Mouse (Mus musculus) small intestine, adult 2 months (tissue): ENCODE data around the gene Mtif3. TPM values are rescaled to one million over a fixed set of nuclear protein-coding genes. Genes with fewer than 3 reads are reported as not detected.

ENCODE experiments used
- H3K27ac ChIP-seq: fragments of 200-500 bp; 2 replicates; pipeline ENCODE4 v1.5.1; 2012; ENCODE audit warnings: low read depth, low read length, control low read depth, inconsistent platforms; ENCODE audit not compliant: insufficient read depth
- H3K27me3 ChIP-seq: fragments of 200-500 bp; 2 replicates; pipeline ENCODE4 v1.6.1; 2012; ENCODE audit warnings: mild to moderate bottlenecking, moderate library complexity, low read length, inconsistent platforms; ENCODE audit not compliant: control insufficient read depth, insufficient read depth
- H3K36me3 ChIP-seq: fragments of 200-500 bp; 2 replicates; pipeline ENCODE4 v1.6.1; 2012; ENCODE audit warnings: mild to moderate bottlenecking, low read length, control low read depth, inconsistent platforms; ENCODE audit not compliant: control insufficient read depth, insufficient read depth
- H3K4me1 ChIP-seq: fragments of 200-500 bp; 2 replicates; pipeline ENCODE4 v1.6.1; 2012; ENCODE audit warnings: low read length, inconsistent platforms, mixed read lengths; ENCODE audit not compliant: control insufficient read depth, insufficient read depth, insufficient read length
- H3K4me3 ChIP-seq: fragments of 200-500 bp; 2 replicates; pipeline ENCODE4 v1.5.1; 2012; ENCODE audit warnings: low read depth, mild to moderate bottlenecking, control low read depth, inconsistent platforms, low read length, moderate library complexity
- CTCF ChIP-seq: fragments of 200-500 bp; IDR thresholded peaks from 2 replicates; pipeline ENCODE4 v1.5.1; 2012; ENCODE audit warnings: low read depth, mild to moderate bottlenecking, control low read depth, inconsistent platforms, low read length, moderate library complexity, mixed read lengths; ENCODE audit not compliant: insufficient replicate concordance, insufficient read length; ENCODE audit errors: extremely low read depth
- POLR2A ChIP-seq: fragments of 200-500 bp; IDR thresholded peaks from 2 replicates; pipeline ENCODE4 v1.6.1; 2012; ENCODE audit warnings: low read depth, mild to moderate bottlenecking, control low read depth, inconsistent platforms, low read length, moderate library complexity
- WGBS: fragments of 180-500 bp; shearing (Covaris S2); methylation state at CpG from one replicate; pipeline ENCODE4 v1.1.7; 2018; 5-methylcytosine and 5-hydroxymethylcytosine counted together
- polyA plus RNA-seq: library from polyadenylated mRNA; depleted of rRNA; stranded (reverse); fragments of >200 nt; gene quantifications from 2 replicates; pipeline ENCODE4 v1.2.3, GENCODE M21; 2012

Gene Mtif3
- polyA plus RNA-seq, 1 experiment: 13.1 TPM

GRCm38 (mm10) chr5:146993509-146993908 is 29.9 kb upstream of the Mtif3 start:
- TF ChIP-seq POLR2A (no peak), CTCF (no peak)
- Histone ChIP-seq H3K36me3 (no peaks in the 10 kb centered on the region), H3K27me3 (no peaks in the 10 kb centered on the region), H3K27ac (no peak overlapping the region), H3K4me3 (no peak overlapping the region), H3K4me1 (no peaks in the 10 kb centered on the region)
- WGBS: 57% methylated on average over 8 of the region's 8 CpGs

GRCm38 (mm10) chr5:146989051-146989450 is 25.5 kb upstream of the Mtif3 start:
- Histone ChIP-seq H3K27ac (no peak overlapping the region), H3K27me3 (no peaks in the 10 kb centered on the region; the same call in 1 of the 2 replicates), H3K4me3 (no peak overlapping the region), H3K36me3 (no peaks in the 10 kb centered on the region), H3K4me1 (no peaks in the 10 kb centered on the region)
- TF ChIP-seq POLR2A (no peak), CTCF (no peak)
- WGBS: 67% methylated on average over 5 of the region's 5 CpGs

GRCm38 (mm10) chr5:146987588-146987987 is 24.0 kb upstream of the Mtif3 start:
- no peak overlapping the region for H3K27ac ChIP-seq
- H3K36me3 ChIP-seq: no peaks in the 10 kb centered on the region
- TF ChIP-seq POLR2A (no peak), CTCF (no peak)
- no peak overlapping the region for H3K4me3 ChIP-seq
- 83% methylated on average over 10 of the region's 10 CpGs for WGBS
- no peaks in the 10 kb centered on the region; the same call in 1 of the 2 replicates for H3K27me3 ChIP-seq
- no peaks in the 10 kb centered on the region for H3K4me1 ChIP-seq

GRCm38 (mm10) chr5:146985725-146986433 is 22.3 kb upstream of the Mtif3 start:
- no peak overlapping the region for H3K4me3 ChIP-seq
- TF ChIP-seq POLR2A: no peak
- TF ChIP-seq CTCF: no peak
- no peaks in the 10 kb centered on the region for H3K36me3 ChIP-seq
- H3K27ac ChIP-seq: no peak overlapping the region
- H3K4me1 ChIP-seq: no peaks in the 10 kb centered on the region
- no peaks in the 10 kb centered on the region; the same call in 1 of the 2 replicates for H3K27me3 ChIP-seq
- 76% methylated on average over 21 of the region's 21 CpGs for WGBS

- 5% methylated on average over 8 of the region's 8 CpGs for WGBS
- no peaks in the 10 kb centered on the region for H3K4me1 ChIP-seq
Measured at GRCm38 (mm10) chr5:146983216-146983615, 19.6 kb upstream of the Mtif3 start.

GRCm38 (mm10) chr5:146981376-146981775 is 17.8 kb upstream of the Mtif3 start:
- Histone ChIP-seq H3K27ac (no peak overlapping the region), H3K36me3 (no peaks in the 10 kb centered on the region), H3K4me1 (no peaks in the 10 kb centered on the region), H3K4me3 (no peak overlapping the region), H3K27me3 (no peaks in the 10 kb centered on the region)
- WGBS: 83% methylated on average over 6 of the region's 6 CpGs
- TF ChIP-seq CTCF: no peak
- no peak for TF ChIP-seq POLR2A

More at GRCm38 (mm10) chr5:146983216-146983615, 19.6 kb upstream of the Mtif3 start:
- Histone ChIP-seq H3K27ac (no peak overlapping the region), H3K4me3 (no peak overlapping the region), H3K36me3 (no peaks in the 10 kb centered on the region), H3K27me3 (no peaks in the 10 kb centered on the region; the same call in 1 of the 2 replicates)
- peak; percentile 93 for TF ChIP-seq CTCF
- TF ChIP-seq POLR2A: no peak

GRCm38 (mm10) chr5:146974781-146975123 is 11.2 kb upstream of the Mtif3 start:
- TF ChIP-seq CTCF (no peak), POLR2A (no peak)
- no peak overlapping the region for H3K4me3 ChIP-seq
- WGBS: 40% methylated on average over 13 of the region's 13 CpGs
- H3K27ac ChIP-seq: no peak overlapping the region
- H3K36me3 ChIP-seq: no peaks in the 10 kb centered on the region
- no peaks in the 10 kb centered on the region; the same call in 1 of the 2 replicates for H3K27me3 ChIP-seq
- H3K4me1 ChIP-seq: no peaks in the 10 kb centered on the region
